Mouse (Mus musculus) myocyte (in vitro differentiated cells): Measurements from ENCODE around the gene Tbl2.

Experiments used
- MAX ChIP-seq: IDR thresholded peaks from one replicate; pipeline ENCODE4 v1.6.1; 2011; ENCODE audit warnings: low read depth, mild to moderate bottlenecking, control low read depth
- POLR2A ChIP-seq: IDR thresholded peaks from one replicate; pipeline ENCODE4 v1.6.1; 2011; ENCODE audit warnings: low read depth, mild to moderate bottlenecking, control low read depth, moderate library complexity; ENCODE audit not compliant: insufficient read length

GRCm38 (mm10) chr5:135161650-135162049 lies 12.2 kb downstream of the Tbl2 start:
- TF ChIP-seq POLR2A, result no peak
- no peak for TF ChIP-seq MAX
